Mouse (Mus musculus) kidney, embryonic 14.5 days (tissue): ENCODE results near the gene Ppp1r8. TPM values are rescaled to one million over a fixed set of nuclear protein-coding genes. Genes with fewer than 3 reads are reported as not detected.

Experiments used
- ATAC-seq: fragments of 200-750 bp; cut with Nextera tagmentation; 2 replicates; pipeline ENCODE4 v1.8.0; 2017; ENCODE audit warnings: moderate number of reproducible peaks, mild to moderate bottlenecking, moderate TSS enrichment, moderate library complexity; ENCODE audit not compliant: low FRiP score, low TSS enrichment
- H3K27ac ChIP-seq: fragments of 300-500 bp; sonication (generic); 2 replicates; pipeline ENCODE4 v1.5.1; 2014; ENCODE audit warnings: low read depth, mild to moderate bottlenecking, low read length, moderate library complexity, mixed read lengths
- H3K27me3 ChIP-seq: fragments of 300-500 bp; sonication (generic); 2 replicates; pipeline ENCODE4 v1.6.1; 2014; ENCODE audit warnings: mild to moderate bottlenecking, low read length; ENCODE audit not compliant: control insufficient read depth, insufficient read depth
- H3K36me3 ChIP-seq: fragments of 300-500 bp; sonication (generic); 2 replicates; pipeline ENCODE4 v1.6.1; 2014; ENCODE audit warnings: low read length, mixed read lengths; ENCODE audit not compliant: control insufficient read depth, insufficient read depth
- H3K4me1 ChIP-seq: fragments of 300-500 bp; sonication (generic); 2 replicates; pipeline ENCODE4 v1.6.1; 2014; ENCODE audit warnings: low read length, mixed read lengths; ENCODE audit not compliant: control insufficient read depth, insufficient read depth
- H3K4me2 ChIP-seq: fragments of 300-500 bp; sonication (generic); replicated peaks from 2 replicates; pipeline ENCODE4 v1.6.1; 2014; ENCODE audit warnings: low read depth, mild to moderate bottlenecking, low read length
- H3K4me3 ChIP-seq: fragments of 300-500 bp; sonication (generic); 2 replicates; pipeline ENCODE4 v1.5.1; 2014; ENCODE audit warnings: mild to moderate bottlenecking, low read length
- H3K9ac ChIP-seq: fragments of 300-500 bp; sonication (generic); 2 replicates; pipeline ENCODE4 v1.6.1; 2014; ENCODE audit warnings: low read depth, mild to moderate bottlenecking, low read length, moderate library complexity
- H3K9me3 ChIP-seq: fragments of 300-500 bp; sonication (generic); 2 replicates; pipeline ENCODE4 v1.6.1; 2016; ENCODE audit warnings: low read length; ENCODE audit not compliant: control insufficient read depth
- WGBS: fragments of 180-500 bp; shearing (Covaris S2); extraction: QIAGEN DNeasy Blood & Tissue Kit; methylation state at CpG from one replicate; pipeline ENCODE4 v1.1.7; 2014; 5-methylcytosine and 5-hydroxymethylcytosine counted together
- polyA plus RNA-seq: library from polyadenylated mRNA; unstranded; fragments of >200 nt; fragmentation: Nextera tagmentation; extraction: Ambion mirVana; gene quantifications from 2 replicates; pipeline ENCODE4 v1.2.1, GENCODE M21; 2014

Gene Ppp1r8
- 65.3 and 77.2 TPM in 2 replicates for polyA plus RNA-seq

DNA sequence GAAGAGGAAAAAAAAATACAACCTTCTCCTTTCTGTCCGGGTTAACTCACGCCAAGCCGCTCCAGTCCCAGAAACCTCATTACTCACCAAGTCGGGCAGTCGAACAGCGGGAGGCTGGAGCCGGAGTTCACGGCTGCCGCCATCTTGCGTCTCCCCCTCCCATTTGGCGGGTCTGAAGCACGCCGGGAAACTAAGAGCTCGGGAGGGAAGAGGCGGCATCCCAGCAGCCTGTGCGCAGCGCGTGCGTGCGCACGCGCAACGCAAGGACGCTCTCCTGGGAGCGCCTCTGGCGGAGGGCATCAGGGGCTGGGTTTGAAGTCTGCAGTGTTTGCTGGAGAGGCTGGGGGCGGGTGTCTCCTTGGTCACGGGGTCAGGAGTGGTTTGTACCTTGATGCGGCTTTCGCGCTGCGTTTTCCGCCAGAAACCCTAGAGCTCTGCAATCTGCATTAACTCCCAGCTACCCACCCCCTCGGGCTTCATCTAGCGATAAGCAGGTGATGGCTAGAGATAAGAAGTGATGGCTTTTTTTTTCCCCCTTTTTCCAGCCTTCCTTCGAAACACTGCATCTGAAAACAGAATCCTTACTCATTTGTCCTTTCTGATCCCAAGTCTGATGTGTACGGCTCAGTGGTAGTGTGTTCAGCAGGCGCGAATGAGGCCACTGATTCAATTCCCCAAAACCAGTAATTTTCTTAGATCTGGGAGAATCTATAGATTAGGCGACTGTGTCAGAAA, at the start of gene Ppp1r8:
Gene Ppp1r8 (minus strand): TSS at position 200 of the 735 bp plus-strand sequence.
- Histone ChIP-seq H3K27me3 (no peaks in the 10 kb centered on the region), H3K4me2 (peak within 1 kb of the TSS; percentile 71), H3K36me3 (peaks cover 24% of the 10 kb centered on the region), H3K4me1 (peaks cover 6% of the 10 kb centered on the region; the same call in 1 of the 2 replicates), H3K9me3 (no peaks in the 10 kb centered on the region), H3K9ac (peak within 1 kb of the TSS; percentile 90), H3K27ac (peak within 1 kb of the TSS; percentile 75), H3K4me3 (peak within 1 kb of the TSS; percentile 84)
- WGBS, result under 1% methylated on average over 40 of the region's 40 CpGs
- peak; percentile 100 for ATAC-seq

DNA sequence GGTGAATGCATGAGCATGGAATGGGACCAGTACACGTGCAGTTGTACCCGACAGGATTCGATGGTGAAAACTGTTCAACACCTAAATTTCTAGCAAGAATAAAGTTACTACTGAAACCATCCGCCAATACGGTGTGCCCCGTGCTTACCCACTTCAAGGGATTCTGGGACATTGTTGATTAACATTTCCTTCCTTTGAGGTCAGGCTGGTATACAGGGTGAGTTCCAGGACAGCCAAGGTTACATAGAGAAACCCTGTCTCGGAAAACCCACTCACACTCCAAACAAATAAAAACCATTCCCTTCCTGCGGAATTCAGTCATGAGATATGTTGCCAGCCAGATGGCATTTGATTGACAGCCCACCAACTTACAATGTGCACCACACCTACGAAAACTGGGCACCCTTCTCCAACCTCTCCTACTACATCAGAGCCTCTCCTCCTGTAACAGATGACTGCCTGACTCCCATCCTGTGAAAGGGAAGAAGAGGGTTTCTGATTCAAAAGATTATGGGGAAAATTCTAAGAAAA, 41.9 kb upstream of the Ppp1r8 start:
- H3K27ac ChIP-seq, result peak overlapping the region; percentile 77; the same call in 1 of the 2 replicates
- peak overlapping the region; percentile 93 for H3K9ac ChIP-seq
- H3K36me3 ChIP-seq, result no peaks in the 10 kb centered on the region; the same call in 1 of the 2 replicates
- H3K4me1 ChIP-seq, result peaks cover 17% of the 10 kb centered on the region
- 10% methylated on average over 9 of the region's 9 CpGs for WGBS
- peak overlapping the region; percentile 91 for H3K4me2 ChIP-seq
- H3K9me3 ChIP-seq, result no peaks in the 10 kb centered on the region
- H3K27me3 ChIP-seq, result no peaks in the 10 kb centered on the region
- no peak for ATAC-seq
- H3K4me3 ChIP-seq, result peak overlapping the region; percentile 84

DNA sequence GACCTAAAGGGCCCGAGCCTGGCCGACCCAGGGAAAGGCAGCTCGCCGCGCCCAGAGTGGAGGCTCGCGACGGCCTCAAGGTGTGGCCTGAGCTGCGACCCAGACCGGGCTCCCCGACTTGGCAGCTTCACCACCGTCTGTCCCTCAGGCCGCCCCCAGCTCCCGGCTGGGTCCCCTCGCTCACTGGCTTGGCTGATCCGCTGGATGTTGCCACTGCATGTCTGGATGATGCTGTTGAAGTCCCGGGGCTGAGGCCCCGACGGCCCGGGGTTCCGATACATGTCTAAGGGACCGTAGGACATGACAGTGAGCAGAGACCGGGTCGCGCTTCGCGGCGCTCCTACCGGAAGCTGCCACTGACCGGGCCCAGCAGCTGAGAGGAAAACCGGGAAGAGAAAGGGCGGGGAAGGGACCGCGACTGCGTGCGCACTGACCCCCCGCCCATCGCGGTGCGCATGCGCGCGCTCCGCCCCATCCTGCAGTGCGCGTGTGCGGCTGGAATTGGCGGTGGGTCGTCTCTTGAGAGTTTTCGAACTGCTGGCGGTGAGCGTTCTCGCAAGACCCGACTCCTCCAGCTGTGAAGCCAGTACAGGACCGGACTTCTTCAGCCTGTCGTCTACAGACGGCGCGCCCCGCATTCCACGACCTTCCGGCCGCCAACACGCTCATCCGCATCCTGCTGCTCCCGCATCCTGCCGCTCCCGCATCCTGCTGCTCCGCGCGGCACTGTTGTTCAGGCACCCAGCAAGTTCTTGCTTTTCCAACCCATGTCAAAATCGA, 41.3 kb upstream of the Ppp1r8 start, which contains the start of gene Stx12:
Gene Stx12 (minus strand): TSS at position 446 of the 780 bp plus-strand sequence.
- Histone ChIP-seq H3K27ac (peak within 1 kb of the TSS; percentile 78), H3K4me1 (peaks cover 17% of the 10 kb centered on the region), H3K9me3 (no peaks in the 10 kb centered on the region), H3K4me3 (peak within 1 kb of the TSS; percentile 84), H3K9ac (peak within 1 kb of the TSS; percentile 93), H3K4me2 (peak within 1 kb of the TSS; percentile 91), H3K36me3 (no peaks in the 10 kb centered on the region; the same call in 1 of the 2 replicates), H3K27me3 (no peaks in the 10 kb centered on the region)
- peak; percentile 91 for ATAC-seq
- under 1% methylated on average over 69 of the region's 72 CpGs for WGBS

DNA sequence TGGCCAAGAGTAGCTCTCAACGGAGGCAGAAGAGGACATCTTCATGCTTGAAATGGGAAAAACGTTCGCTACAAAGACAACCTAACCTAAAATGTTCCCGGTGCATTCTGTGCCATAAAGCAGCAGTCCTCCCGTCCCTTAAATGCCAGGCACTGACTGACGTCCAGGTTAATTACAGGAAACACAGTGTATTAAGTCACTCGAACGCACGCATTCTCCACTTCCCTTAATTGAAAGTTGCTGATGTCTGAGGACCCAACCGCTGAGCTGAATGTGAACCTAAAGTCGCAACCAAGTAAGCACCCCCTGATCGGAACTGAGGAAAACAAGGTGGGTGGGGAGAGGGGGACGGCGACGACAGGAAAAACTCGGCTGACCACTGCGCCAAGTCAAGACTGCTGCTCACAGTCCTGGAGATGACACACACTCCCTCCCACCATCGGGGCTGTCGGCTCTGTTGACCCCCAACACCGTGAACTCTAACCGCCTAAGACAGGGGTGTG, 40.6 kb upstream of the Ppp1r8 start:
- Histone ChIP-seq H3K4me3 (peak overlapping the region; percentile 84), H3K36me3 (no peaks in the 10 kb centered on the region; the same call in 1 of the 2 replicates), H3K27ac (peak overlapping the region; percentile 78), H3K4me1 (peaks cover 17% of the 10 kb centered on the region), H3K4me2 (peak overlapping the region; percentile 91), H3K9ac (peak overlapping the region; percentile 93), H3K27me3 (no peaks in the 10 kb centered on the region), H3K9me3 (no peaks in the 10 kb centered on the region)
- no peak; the same call in 1 of the 2 replicates for ATAC-seq
- 2% methylated on average over 21 of the region's 21 CpGs for WGBS

DNA sequence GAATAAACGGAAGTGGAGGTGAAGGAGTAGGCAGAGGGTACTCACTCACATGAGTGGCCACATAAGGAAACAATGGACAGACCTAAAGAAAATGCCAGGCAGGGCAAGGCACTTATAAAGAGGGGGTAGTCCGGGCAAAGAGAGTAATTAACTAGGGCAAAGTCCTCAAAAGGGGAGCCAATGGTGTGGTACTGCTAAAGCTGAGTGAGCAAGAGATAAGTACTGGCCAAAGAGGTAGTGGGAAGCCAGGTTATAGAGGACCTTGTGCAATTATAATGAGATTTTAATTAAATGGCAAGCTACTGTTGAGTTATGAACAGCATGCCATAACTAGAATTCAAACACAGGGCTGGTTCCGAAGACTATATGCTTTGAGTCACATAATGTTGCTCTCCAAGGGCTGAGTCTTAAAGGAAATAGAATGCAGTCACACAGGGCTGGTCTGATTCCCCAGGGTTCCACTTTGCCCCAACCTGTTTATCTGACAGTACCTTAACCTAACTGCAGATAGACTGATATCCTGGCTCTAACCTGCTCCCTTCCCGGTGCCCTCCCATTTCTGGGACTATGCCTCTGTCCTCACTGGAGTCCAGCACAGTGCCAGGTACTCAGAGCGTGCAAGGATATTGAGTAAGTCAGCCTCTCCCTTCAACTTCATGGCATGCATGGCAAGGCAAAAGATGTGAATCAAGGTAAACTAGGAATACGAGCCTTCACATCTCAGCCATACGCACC, 31.6 kb upstream of the Ppp1r8 start:
- 90% methylated on average over 7 of the region's 7 CpGs for WGBS
- Histone ChIP-seq H3K36me3 (peaks cover 16% of the 10 kb centered on the region), H3K9me3 (no peaks in the 10 kb centered on the region)

DNA sequence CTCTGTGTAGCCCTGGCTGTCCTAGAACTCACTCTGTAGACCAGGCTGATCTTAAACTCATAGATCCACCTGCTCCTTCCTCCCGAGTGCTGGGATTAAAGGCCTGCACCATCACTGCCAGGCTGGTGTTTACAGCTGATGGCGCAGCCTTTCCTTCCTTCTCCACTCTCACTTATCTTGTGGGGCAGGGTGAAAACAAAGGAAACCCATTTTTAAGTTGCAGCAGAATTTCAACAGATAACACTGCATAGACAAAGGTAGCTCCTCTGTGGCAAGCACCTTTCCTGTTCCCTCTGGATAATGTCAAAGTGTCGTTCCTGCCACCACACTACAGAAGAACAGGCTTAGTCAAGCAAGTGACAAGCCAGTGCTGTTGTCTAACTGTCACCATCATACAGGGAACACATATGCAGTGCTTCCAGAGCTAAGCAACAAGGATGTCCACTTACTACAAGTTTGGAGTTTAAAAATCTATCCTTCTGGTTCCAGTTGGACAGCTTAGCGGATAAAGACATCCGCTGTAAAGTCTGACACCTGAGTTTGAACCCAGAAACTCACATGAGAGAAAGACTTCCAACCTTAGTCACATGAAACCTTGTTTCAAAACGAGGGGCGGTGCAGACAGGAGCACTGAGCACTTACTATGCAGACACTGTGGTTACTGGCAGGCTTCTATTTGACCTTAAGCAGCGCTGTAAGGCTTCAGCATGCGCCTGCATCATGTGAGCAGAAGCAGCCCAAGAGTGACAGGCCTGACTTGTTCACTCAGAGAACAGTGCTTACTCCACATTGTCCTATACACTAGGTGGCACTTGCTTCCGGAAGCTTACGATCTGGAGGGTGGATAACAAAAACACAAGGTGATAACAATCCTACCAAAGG, 30.8 kb upstream of the Ppp1r8 start:
- WGBS, result 88% methylated on average over 11 of the region's 11 CpGs
- no peak overlapping the region for H3K9ac ChIP-seq
- ATAC-seq, result no peak
- H3K4me2 ChIP-seq, result no peak overlapping the region
- no peak overlapping the region for H3K4me3 ChIP-seq
- H3K4me1 ChIP-seq, result no peaks in the 10 kb centered on the region
- H3K36me3 ChIP-seq, result peaks cover 24% of the 10 kb centered on the region
- no peaks in the 10 kb centered on the region for H3K27me3 ChIP-seq
- H3K9me3 ChIP-seq, result no peaks in the 10 kb centered on the region
- no peak overlapping the region for H3K27ac ChIP-seq

More for the DNA sequence above, 31.6 kb upstream of the Ppp1r8 start:
- no peak overlapping the region for H3K9ac ChIP-seq
- no peaks in the 10 kb centered on the region for H3K4me1 ChIP-seq
- H3K27ac ChIP-seq, result no peak overlapping the region
- no peak overlapping the region for H3K4me3 ChIP-seq
- ATAC-seq, result no peak
- H3K27me3 ChIP-seq, result no peaks in the 10 kb centered on the region
- no peak overlapping the region for H3K4me2 ChIP-seq

DNA sequence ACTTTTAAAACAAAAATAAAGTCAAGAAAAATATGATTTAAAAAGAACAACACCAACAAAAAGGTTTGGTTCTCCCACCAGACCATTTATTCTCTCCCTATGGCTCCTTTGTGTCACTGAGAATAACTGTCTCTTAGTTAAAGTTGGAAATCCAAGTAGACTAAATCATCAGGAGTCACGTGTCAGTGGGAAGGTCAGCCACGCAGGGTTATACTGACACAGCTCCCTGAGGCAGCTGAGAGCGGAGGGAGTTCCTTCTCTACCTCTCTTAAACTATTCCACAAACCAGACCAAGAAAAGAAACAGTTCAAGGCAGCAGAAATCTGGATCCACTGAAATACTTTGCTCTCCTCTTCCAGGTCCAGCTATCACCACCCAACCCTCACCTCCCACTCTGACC, 28.1 kb upstream of the Ppp1r8 start:
- no peak overlapping the region for H3K27ac ChIP-seq
- H3K9me3 ChIP-seq, result no peaks in the 10 kb centered on the region
- H3K9ac ChIP-seq, result no peak overlapping the region
- no peak overlapping the region for H3K4me2 ChIP-seq
- H3K36me3 ChIP-seq, result peaks cover 50% of the 10 kb centered on the region
- no peak for ATAC-seq
- H3K4me3 ChIP-seq, result no peak overlapping the region
- no peaks in the 10 kb centered on the region for H3K4me1 ChIP-seq
- WGBS, result 71% methylated on average over 3 of the region's 3 CpGs
- no peaks in the 10 kb centered on the region for H3K27me3 ChIP-seq

DNA sequence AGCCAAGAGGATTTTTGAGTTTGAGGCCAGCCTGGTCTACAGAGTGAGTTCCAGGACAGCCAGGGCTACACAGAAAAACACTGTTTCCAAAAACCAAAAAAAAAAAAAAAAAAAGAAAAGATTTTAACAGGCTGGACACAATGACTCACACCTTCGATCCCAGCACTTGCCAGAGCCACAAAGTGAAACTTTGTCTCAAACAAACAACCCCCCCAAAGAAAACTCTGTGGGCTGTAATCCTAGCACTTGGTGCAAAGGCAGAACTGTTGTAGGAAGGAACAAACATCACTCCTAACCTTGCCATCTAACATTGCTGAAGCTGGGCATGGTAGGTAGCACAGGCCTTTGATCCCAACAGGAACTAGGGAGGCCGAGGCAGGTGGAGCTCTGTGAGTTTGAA, 21.9 kb upstream of the Ppp1r8 start:
- Histone ChIP-seq H3K27me3 (no peaks in the 10 kb centered on the region), H3K4me1 (no peaks in the 10 kb centered on the region), H3K4me2 (no peak overlapping the region), H3K36me3 (peaks cover 77% of the 10 kb centered on the region), H3K4me3 (no peak overlapping the region), H3K9me3 (no peaks in the 10 kb centered on the region), H3K27ac (no peak overlapping the region), H3K9ac (no peak overlapping the region)
- 83% methylated on average over 2 of the region's 2 CpGs for WGBS
- no peak for ATAC-seq
